Mouse (Mus musculus) cerebellum, adult 8-10 months (tissue): ENCODE data around the gene Derl2.

Source experiments
- DNase-seq: peaks from one replicate; pipeline ENCODE4 v3.0.0; 2022

Gene Derl2

GRCm38 (mm10) chr11:71019201-71020068 is at the start of gene Derl2, which contains the start of gene Mis12:
Gene Derl2, minus strand, starts transcription at chr11:71019841.
Gene Mis12, plus strand, starts transcription at chr11:71019611.
- peak; percentile 97 for DNase-seq

GRCm38 (mm10) chr11:71052554-71052953 is 32.9 kb upstream of the Derl2 start:
- no peak for DNase-seq

GRCm38 (mm10) chr11:71039526-71040298 is 20.1 kb upstream of the Derl2 start:
- no peak for DNase-seq

- no peak for DNase-seq
Observed at GRCm38 (mm10) chr11:71033163-71033761, 13.6 kb upstream of the Derl2 start, which contains the start of gene 6330403K07Rik. Gene 6330403K07Rik, minus strand, starts transcription at chr11:71033513.

- no peak for DNase-seq
Observed at GRCm38 (mm10) chr11:71032491-71033162, 13.0 kb upstream of the Derl2 start.

GRCm38 (mm10) chr11:71032070-71032469 is 12.4 kb upstream of the Derl2 start:
- DNase-seq: no peak

GRCm38 (mm10) chr11:71029403-71030118 is 9.9 kb upstream of the Derl2 start:
- DNase-seq: no peak

- DNase-seq: no peak
Observed at GRCm38 (mm10) chr11:71028280-71028679, 8.6 kb upstream of the Derl2 start.

- no peak for DNase-seq
Observed at GRCm38 (mm10) chr11:71018416-71019200, 1.0 kb downstream of the Derl2 start.

GRCm38 (mm10) chr11:71017051-71017450 is 2.6 kb downstream of the Derl2 start:
- no peak for DNase-seq

- no peak for DNase-seq
Observed at GRCm38 (mm10) chr11:71012743-71013142, 6.9 kb downstream of the Derl2 start.

GRCm38 (mm10) chr11:71008321-71008720 is 11.3 kb downstream of the Derl2 start:
- DNase-seq: no peak

- DNase-seq: no peak
Observed at GRCm38 (mm10) chr11:71007831-71008230, 11.8 kb downstream of the Derl2 start.

GRCm38 (mm10) chr11:71007026-71007425 is 12.6 kb downstream of the Derl2 start:
- DNase-seq: no peak

- DNase-seq: no peak
Observed at GRCm38 (mm10) chr11:71005046-71005445, 14.6 kb downstream of the Derl2 start.

GRCm38 (mm10) chr11:71004316-71004773 is 15.3 kb downstream of the Derl2 start, which contains the start of gene Dhx33:
Gene Dhx33, minus strand, starts transcription at chr11:71004437.
- DNase-seq: peak; percentile 95

- DNase-seq: no peak
Observed at GRCm38 (mm10) chr11:71003611-71004315, 15.9 kb downstream of the Derl2 start.

GRCm38 (mm10) chr11:71001167-71001566 is 18.5 kb downstream of the Derl2 start:
- no peak for DNase-seq

GRCm38 (mm10) chr11:70982557-70983228 is 36.9 kb downstream of the Derl2 start, which contains the start of gene C1qbp:
Gene C1qbp, minus strand, starts transcription at chr11:70983026.
- peak; percentile 95 for DNase-seq

GRCm38 (mm10) chr11:70982030-70982429 is 37.6 kb downstream of the Derl2 start:
- DNase-seq: no peak
